Mouse (Mus musculus) erythroblast, embryonic 14.5 days (primary cell): ENCODE measurements at regions not wholly inside any gene's neighbourhood (a gene's known extent, or its start where the extent isn't known, plus 50 kb on each side); places are given as distances from the start of the nearest gene placed in this dataset.

Experiments used
- H3K27me3 ChIP-seq: 2 replicates; pipeline ENCODE4 v1.6.1; 2012; ENCODE audit warnings: inconsistent platforms; ENCODE audit not compliant: control insufficient read depth
- H3K36me3 ChIP-seq: 2 replicates; pipeline ENCODE4 v1.6.1; 2012; ENCODE audit warnings: mild to moderate bottlenecking, inconsistent platforms; ENCODE audit not compliant: control insufficient read depth
- H3K4me1 ChIP-seq: 2 replicates; pipeline ENCODE4 v1.6.1; 2012; ENCODE audit warnings: inconsistent platforms; ENCODE audit not compliant: control insufficient read depth
- H3K4me3 ChIP-seq: replicated peaks from 2 replicates; pipeline ENCODE3; 2012; ENCODE audit warnings: moderate library complexity, mild to moderate bottlenecking, inconsistent platforms
- H3K9me3 ChIP-seq: 2 replicates; pipeline ENCODE4 v1.6.1; 2012; ENCODE audit warnings: low read length, inconsistent platforms, mixed read lengths; ENCODE audit not compliant: control insufficient read depth
- GATA1 ChIP-seq: IDR thresholded peaks from 2 replicates; pipeline ENCODE4 v1.6.1; 2012; ENCODE audit warnings: low read length, inconsistent platforms, mixed read lengths
- TAL1 ChIP-seq: IDR thresholded peaks from 3 replicates; pipeline ENCODE4 v1.6.1; 2012; ENCODE audit warnings: low read length, inconsistent platforms, mixed read lengths

DNA sequence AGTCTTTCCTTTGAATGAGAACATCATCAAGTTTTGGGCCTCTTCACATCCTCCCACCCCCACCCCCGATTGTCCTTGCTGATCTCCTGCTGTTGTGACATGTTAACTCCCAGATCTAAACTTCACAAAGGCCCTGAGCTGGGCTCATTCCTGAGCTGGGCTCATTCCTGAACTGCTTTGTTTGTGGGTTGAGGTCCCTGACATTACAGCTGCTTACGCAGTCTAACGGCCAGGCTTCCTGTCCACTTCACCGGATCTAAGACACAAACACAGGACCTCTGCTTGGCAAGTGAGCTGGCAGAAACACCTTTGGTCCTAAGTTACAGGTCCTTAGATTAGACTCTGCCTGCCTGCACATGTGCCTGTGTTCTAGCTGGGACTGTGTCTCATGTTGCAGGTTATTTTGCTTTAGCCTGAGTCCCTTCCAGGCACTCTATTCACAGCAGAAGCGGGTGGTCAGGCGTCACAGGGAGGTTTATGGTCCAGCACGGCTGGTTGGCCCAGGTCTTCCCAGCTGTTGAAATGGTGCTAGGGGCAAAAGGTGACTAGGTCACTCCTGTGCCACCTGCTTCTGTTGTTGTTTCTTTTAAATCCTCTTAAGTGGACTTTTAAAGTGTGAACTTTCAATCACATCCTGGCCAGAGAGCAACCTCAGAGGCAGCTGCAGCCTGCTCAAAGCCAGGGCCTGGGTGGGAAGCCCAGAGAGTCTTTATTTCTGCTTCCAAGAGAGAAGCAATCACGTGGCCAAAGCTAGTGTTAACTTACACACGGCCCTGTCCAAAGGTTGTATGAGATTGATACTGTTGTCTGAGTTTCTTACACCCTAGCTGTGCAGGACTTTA lies 79.1 kb downstream of the Foxb1 start:
- TF ChIP-seq TAL1 (no peak), GATA1 (no peak)
- Histone ChIP-seq H3K4me3 (no peak overlapping the region), H3K27me3 (no peaks in the 10 kb centered on the region; the same call in 1 of the 2 replicates), H3K4me1 (no peaks in the 10 kb centered on the region), H3K9me3 (no peaks in the 10 kb centered on the region), H3K36me3 (no peaks in the 10 kb centered on the region)

DNA sequence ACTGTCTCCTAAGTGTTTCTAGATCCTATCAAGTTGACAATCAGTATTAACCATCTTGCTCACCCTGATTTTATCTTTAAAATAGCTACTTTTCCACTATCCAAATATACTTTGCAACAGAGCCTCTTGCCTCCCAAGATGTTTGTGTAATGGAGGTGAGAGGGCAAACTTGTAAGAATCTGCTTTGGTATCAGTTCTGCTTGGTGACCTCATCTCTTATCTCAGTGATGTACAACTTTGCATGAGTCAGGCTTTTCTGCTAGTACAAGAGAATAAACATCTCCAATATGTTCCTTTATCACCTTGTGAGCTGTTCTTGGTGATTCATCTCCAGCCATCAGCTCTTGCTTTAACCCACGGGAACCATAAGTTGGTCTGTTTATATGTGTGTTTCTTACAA lies 82.1 kb downstream of the Foxb1 start:
- no peak overlapping the region for H3K4me3 ChIP-seq
- TF ChIP-seq TAL1 (no peak), GATA1 (no peak)
- H3K36me3 ChIP-seq: no peaks in the 10 kb centered on the region
- no peaks in the 10 kb centered on the region for H3K9me3 ChIP-seq
- no peaks in the 10 kb centered on the region; the same call in 1 of the 2 replicates for H3K27me3 ChIP-seq
- no peaks in the 10 kb centered on the region for H3K4me1 ChIP-seq

DNA sequence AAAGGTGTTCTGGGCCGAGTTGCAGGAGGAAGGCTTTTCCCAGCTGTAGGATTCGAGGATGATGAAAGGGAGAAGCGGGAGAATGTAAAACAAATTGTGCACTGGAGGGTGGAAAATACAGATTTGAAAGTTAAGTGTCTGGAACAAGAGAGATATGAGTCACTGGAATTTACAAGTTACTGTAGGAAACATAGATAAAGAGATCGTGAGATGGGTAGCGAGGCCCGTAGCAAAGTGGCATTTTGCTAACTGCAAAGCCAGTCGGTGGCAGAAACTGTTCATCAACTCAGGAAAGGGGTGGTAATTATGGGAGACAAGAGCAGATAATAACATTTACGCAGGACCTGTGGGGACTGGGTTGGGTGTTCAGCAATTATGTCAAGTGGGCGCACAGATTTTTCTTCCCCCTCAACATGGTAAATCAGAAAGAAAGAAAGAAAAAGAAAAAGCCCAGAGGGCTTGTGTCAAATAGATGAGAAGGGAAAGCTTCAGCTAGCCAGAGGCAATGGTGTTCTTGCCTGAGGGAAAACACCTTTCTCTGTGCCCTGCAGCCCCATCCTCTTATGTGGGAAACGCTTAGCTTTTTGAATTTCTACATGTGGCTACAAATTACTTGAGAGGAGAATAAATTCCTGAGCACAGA lies 87.2 kb downstream of the Foxb1 start:
- no peaks in the 10 kb centered on the region for H3K36me3 ChIP-seq
- TF ChIP-seq GATA1 (no peak), TAL1 (no peak)
- H3K4me1 ChIP-seq: no peaks in the 10 kb centered on the region
- H3K9me3 ChIP-seq: no peaks in the 10 kb centered on the region
- peaks cover 42% of the 10 kb centered on the region for H3K27me3 ChIP-seq
- no peak overlapping the region for H3K4me3 ChIP-seq

DNA sequence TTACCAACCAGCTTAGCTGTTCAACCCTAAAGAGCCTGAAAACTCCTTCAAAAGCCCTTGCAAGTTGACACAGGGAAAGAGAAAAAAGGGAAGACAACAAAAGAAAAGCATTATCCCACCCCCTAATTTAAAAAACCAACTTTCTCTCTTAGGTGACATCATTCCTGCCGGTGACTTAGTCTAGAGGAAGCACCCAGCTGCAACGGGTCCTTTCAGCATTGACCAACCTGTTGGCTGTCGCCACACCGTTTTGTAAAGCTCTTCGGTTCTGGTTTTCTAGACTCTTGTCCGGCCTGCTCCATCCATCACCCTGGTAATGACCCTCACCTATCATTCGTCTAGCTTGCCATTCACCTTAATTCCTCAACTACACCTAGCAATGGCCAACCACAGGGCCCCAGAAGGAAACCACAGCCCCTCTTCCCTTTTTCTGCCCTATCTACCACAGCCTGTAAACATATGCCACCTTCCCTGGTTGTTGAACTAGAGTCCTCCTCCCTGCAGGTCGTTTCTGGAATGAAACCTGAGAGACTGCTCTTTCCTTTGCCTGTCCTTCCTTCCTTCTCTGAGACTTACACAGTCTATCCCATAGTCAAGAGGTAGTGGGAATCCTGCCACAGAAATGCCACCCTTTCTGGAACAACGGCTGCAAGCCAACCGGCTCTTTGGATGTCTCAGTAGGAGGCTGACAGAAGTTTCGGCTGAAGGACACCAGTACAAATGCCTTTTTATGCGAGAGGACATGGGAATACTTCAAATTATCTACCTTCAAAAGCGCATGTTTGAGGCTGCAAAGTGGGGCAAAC lies 87.9 kb downstream of the Foxb1 start:
- H3K9me3 ChIP-seq: no peaks in the 10 kb centered on the region
- no peak overlapping the region for H3K4me3 ChIP-seq
- peaks cover 50% of the 10 kb centered on the region for H3K27me3 ChIP-seq
- no peaks in the 10 kb centered on the region for H3K36me3 ChIP-seq
- no peaks in the 10 kb centered on the region for H3K4me1 ChIP-seq
- TF ChIP-seq TAL1: no peak

DNA sequence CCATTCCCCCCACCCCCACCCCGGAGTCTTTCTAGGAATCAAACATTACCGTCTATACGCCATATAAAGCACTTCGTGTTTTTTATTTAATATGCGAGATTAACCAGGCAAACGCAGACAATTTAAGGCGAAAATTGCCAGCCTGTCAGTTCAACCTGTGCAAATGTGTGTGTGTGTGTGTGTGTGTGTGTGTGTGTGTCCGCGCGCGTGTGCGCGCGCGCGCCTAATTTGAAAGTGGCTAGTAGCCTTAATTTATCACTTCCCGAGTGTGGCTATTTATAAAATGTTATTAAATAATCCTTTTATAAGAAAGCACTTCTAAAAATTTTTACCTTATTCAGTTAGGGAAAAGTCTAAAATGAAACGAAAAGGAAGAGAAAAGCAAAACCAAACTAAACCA lies 89.5 kb downstream of the Foxb1 start:
- Histone ChIP-seq H3K4me3 (no peak overlapping the region), H3K9me3 (no peaks in the 10 kb centered on the region), H3K4me1 (no peaks in the 10 kb centered on the region), H3K27me3 (peaks cover 57% of the 10 kb centered on the region), H3K36me3 (no peaks in the 10 kb centered on the region)
- no peak for TF ChIP-seq TAL1
- TF ChIP-seq GATA1: no peak

DNA sequence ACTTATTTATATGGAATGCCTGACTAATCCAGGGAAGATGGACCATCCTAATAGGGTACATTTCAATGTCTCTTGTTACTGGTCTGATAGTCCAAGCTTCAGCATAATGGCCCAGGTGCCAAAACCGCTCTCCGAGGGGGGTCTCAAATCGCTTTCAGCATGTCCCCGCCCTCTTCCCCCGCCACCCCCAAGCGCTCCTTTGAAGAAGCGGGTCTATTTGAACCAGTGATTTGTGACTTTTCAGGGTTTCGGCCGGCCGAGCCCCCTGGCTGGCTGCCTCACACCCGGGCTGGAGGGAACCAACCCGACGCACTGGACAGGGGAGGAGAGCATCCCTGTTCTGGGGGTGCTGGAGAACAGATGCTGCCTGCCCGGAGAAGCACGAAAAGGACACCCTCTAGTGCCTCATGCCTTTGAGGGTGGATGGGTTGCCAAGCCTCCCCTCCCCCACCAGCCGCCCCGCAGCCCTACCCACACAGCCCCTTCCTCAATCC lies 90.1 kb downstream of the Foxb1 start:
- no peak overlapping the region for H3K4me3 ChIP-seq
- TF ChIP-seq TAL1 (no peak), GATA1 (no peak)

DNA sequence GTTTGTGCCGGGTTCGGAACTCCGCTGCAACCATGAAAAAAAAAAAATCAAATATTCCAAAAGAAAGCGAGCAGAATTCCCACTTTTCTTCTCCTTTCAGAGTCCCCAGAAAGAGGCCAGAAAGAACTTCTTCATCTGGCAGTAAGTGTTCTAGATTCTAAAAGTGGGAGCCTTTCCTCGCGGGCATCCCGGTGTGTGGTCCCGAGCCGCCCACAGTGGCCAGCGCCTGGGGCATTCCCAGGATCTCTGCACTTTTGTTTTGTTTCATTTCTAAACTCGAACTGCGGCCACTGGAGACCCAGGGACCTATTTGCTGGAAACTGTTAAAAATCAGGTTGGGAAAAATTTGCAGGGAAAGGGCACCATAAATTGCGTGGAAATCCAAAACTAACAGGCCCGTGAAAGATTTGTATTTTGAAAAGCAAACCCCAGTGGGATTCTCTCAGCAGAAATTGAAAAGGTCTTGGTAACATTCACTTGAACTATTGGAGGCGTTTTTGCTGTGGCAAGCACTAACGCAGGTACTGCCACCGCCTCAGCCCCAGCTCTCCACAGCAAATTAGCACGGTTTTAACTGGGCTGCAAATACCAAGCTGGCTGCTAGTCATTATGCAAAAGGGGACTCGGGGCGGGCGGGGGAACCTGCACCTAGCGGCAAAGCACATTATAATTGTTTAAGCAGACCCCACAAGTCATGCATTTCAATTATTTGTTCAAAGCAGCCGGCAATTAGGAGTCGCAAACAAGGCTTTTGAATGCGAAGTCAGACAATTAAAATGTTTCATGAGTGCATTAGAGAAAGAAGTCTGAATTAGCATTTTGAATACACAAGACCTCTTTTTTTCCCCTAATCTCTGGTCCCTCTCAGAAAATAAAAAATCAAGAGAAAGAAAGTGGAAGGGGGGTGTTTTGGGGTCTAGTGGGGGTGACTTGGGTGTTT lies 90.9 kb downstream of the Foxb1 start:
- peaks cover 57% of the 10 kb centered on the region for H3K27me3 ChIP-seq

More for the DNA sequence above, 90.1 kb downstream of the Foxb1 start:
- H3K9me3 ChIP-seq: no peaks in the 10 kb centered on the region
- H3K4me1 ChIP-seq: no peaks in the 10 kb centered on the region
- peaks cover 57% of the 10 kb centered on the region for H3K27me3 ChIP-seq
- no peaks in the 10 kb centered on the region for H3K36me3 ChIP-seq

DNA sequence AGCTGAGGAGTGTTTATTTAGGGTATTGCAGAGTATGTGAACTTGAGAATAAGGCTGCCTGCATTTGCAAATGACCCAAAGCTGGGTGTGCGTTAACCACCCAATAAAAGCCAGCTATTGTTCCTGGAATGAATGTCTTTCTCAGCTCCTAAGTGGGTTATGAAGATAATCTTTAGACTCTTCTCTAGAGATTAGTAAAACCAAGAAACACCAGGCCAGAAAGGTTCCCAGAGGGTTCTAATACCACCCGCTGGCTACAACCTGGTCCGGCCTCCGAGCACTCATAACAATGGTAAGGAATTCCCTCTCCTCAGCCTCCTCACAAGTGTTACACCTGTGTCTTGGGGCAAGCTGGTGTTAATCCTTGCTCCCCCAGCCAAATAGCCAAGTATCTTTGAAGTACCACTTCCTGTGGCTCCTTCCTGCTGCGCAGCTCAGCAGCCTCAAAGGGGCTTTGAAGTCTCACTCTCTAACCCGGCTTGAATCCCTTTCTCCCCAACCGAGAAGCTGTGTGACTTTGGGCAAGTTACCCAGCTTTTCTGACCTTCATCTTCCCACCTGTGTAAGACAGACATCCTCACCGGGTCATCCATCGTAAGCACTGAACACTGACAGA lies 92.2 kb downstream of the Foxb1 start:
- H3K27me3 ChIP-seq: peaks cover 57% of the 10 kb centered on the region
- TF ChIP-seq GATA1 (no peak), TAL1 (no peak)

More for the DNA sequence above, 90.9 kb downstream of the Foxb1 start:
- Histone ChIP-seq H3K36me3 (no peaks in the 10 kb centered on the region), H3K4me3 (no peak overlapping the region), H3K4me1 (no peaks in the 10 kb centered on the region), H3K9me3 (no peaks in the 10 kb centered on the region)
- no peak for TF ChIP-seq TAL1
- TF ChIP-seq GATA1: no peak

More for the DNA sequence above, 92.2 kb downstream of the Foxb1 start:
- Histone ChIP-seq H3K9me3 (no peaks in the 10 kb centered on the region), H3K4me1 (no peaks in the 10 kb centered on the region), H3K4me3 (no peak overlapping the region), H3K36me3 (no peaks in the 10 kb centered on the region)
